Mouse (Mus musculus) forebrain, postnatal 0 days (tissue): ENCODE measurements at regions not wholly inside any gene's neighbourhood (a gene's known extent, or its start where the extent isn't known, plus 50 kb on each side); places are given as distances from the start of the nearest gene placed in this dataset.

Experiments used
- ATAC-seq: fragments of 200-750 bp; cut with Nextera tagmentation; 2 replicates; pipeline ENCODE4 v1.8.0; 2017; ENCODE audit warnings: mild to moderate bottlenecking, moderate library complexity
- DNase-seq: peaks from one replicate; pipeline ENCODE4 v3.0.0-alpha.2; 2015
- H3K27ac ChIP-seq: fragments of 300-500 bp; sonication (generic); 2 replicates; pipeline ENCODE4 v1.5.1; 2014; ENCODE audit warnings: low read depth, mild to moderate bottlenecking, antibody characterized with exemption, low read length, moderate library complexity, mixed read lengths
- H3K27me3 ChIP-seq: fragments of 300-500 bp; sonication (generic); 2 replicates; pipeline ENCODE4 v1.6.1; 2014; ENCODE audit warnings: mild to moderate bottlenecking, low read length, mixed read lengths; ENCODE audit not compliant: insufficient read depth
- H3K36me3 ChIP-seq: fragments of 300-500 bp; sonication (generic); 2 replicates; pipeline ENCODE4 v1.6.1; 2014; ENCODE audit warnings: mild to moderate bottlenecking, moderate library complexity; ENCODE audit not compliant: insufficient read depth
- H3K4me1 ChIP-seq: fragments of 300-500 bp; sonication (generic); 2 replicates; pipeline ENCODE4 v1.6.1; 2014; ENCODE audit warnings: antibody characterized with exemption; ENCODE audit not compliant: insufficient read depth
- H3K4me2 ChIP-seq: fragments of 300-500 bp; sonication (generic); 2 replicates; pipeline ENCODE4 v1.6.1; 2014; ENCODE audit warnings: low read depth, mild to moderate bottlenecking, moderate library complexity
- H3K4me3 ChIP-seq: fragments of 300-500 bp; sonication (generic); 2 replicates; pipeline ENCODE4 v1.5.1; 2014; ENCODE audit warnings: low read depth, low read length, mixed read lengths
- H3K9ac ChIP-seq: fragments of 300-500 bp; sonication (generic); 2 replicates; pipeline ENCODE4 v1.6.1; 2014; ENCODE audit warnings: mild to moderate bottlenecking
- H3K9me3 ChIP-seq: fragments of 300-500 bp; sonication (generic); 2 replicates; pipeline ENCODE4 v1.6.1; 2016; ENCODE audit warnings: low read length
- CTCF ChIP-seq: sonication (generic); IDR thresholded peaks from 2 replicates; pipeline ENCODE4 v1.5.1; 2016; ENCODE audit warnings: antibody characterized with exemption, control low read depth, low read depth
- WGBS: fragments of 180-500 bp; shearing (Covaris S2); extraction: QIAGEN DNeasy Blood & Tissue Kit; methylation state at CpG from one replicate; pipeline ENCODE4 v1.1.7; 2014; 5-methylcytosine and 5-hydroxymethylcytosine counted together

GRCm38 (mm10) chr9:49906306-49906705 is 107.6 kb upstream of the Ncam1 start:
- Histone ChIP-seq H3K36me3 (no peaks in the 10 kb centered on the region), H3K27ac (no peak overlapping the region), H3K27me3 (no peaks in the 10 kb centered on the region), H3K4me3 (no peak overlapping the region), H3K4me1 (no peaks in the 10 kb centered on the region), H3K4me2 (no peak overlapping the region), H3K9me3 (no peaks in the 10 kb centered on the region), H3K9ac (no peak overlapping the region)
- DNase-seq, result no peak
- WGBS, result 41% methylated on average over 4 of the region's 4 CpGs
- no peak for TF ChIP-seq CTCF
- ATAC-seq, result no peak

GRCm38 (mm10) chr9:49905703-49906102 is 107.0 kb upstream of the Ncam1 start:
- Histone ChIP-seq H3K27ac (no peak overlapping the region), H3K27me3 (no peaks in the 10 kb centered on the region), H3K36me3 (no peaks in the 10 kb centered on the region), H3K9ac (no peak overlapping the region), H3K4me1 (no peaks in the 10 kb centered on the region), H3K4me2 (no peak overlapping the region), H3K9me3 (no peaks in the 10 kb centered on the region), H3K4me3 (no peak overlapping the region)
- no peak for TF ChIP-seq CTCF
- no peak for ATAC-seq
- WGBS, result 84% methylated on average over 4 of the region's 4 CpGs
- no peak for DNase-seq

DNA sequence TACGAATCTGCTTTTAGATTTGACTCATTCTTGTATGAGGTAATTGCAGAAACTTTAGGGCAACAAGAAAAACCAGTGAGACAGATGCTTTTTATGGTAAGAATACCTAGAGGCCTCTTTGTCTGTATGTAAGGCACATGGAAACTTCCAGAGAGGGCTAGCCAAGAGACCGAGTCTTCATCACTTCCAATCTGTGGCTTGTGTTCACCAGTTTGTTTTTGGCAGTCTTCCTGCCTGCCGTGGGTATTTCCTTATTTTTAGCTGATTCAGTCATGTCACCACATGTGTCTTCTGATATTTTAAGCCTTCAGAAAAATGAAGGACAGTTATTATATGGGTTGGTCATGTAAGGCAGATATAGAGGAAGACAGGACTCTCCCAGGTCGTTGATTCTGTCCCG is 100.2 kb upstream of the Ncam1 start:
- no peaks in the 10 kb centered on the region for H3K36me3 ChIP-seq
- no peak overlapping the region for H3K27ac ChIP-seq
- no peaks in the 10 kb centered on the region for H3K4me1 ChIP-seq
- TF ChIP-seq CTCF, result no peak
- no peak for ATAC-seq
- H3K9me3 ChIP-seq, result no peaks in the 10 kb centered on the region
- no peaks in the 10 kb centered on the region for H3K27me3 ChIP-seq
- no peak for DNase-seq
- no peak overlapping the region for H3K9ac ChIP-seq
- no peak overlapping the region for H3K4me3 ChIP-seq
- H3K4me2 ChIP-seq, result no peak overlapping the region
- 75% methylated on average over 5 of the region's 5 CpGs for WGBS

DNA sequence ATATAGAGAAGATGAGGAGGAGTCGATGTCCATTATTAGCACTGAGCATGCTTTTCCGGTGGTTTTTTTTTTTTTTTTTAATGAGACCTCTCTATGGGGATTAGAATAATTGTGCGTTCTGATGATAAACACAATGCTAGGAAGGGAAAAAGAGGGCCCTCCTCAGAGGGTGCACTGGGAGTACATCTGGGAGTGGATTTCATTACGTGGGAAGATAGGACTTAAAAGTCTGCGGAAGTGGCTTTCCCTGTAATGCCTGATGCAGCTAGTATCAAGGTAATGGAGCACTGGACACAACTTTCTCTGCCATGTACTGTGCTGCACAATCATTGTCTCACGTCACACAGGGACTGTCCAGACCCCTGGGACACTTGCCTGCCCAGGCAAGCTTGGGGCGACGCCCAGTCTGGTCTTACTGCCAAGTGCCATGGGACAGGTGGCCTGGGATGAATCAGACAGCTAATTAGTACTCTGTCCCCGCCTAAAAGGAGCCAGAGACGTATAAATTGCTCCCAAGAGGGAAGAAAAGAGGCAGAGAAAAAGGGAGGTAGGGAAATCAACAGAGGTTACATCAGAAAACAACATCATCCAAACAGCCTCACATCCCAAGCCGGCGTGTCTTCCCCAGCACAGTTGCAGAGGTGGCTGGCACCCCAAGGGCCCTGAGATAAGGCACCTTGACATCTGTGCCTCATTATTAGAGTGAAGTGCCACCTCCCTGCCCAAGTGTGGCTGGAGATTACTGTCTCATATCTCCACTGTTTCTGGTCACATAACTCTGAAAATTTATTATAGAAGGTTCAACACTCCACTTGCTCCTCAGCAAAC is 86.0 kb upstream of the Ncam1 start:
- H3K27ac ChIP-seq, result no peak overlapping the region
- no peaks in the 10 kb centered on the region for H3K27me3 ChIP-seq
- no peaks in the 10 kb centered on the region for H3K36me3 ChIP-seq
- H3K9me3 ChIP-seq, result no peaks in the 10 kb centered on the region
- no peaks in the 10 kb centered on the region for H3K4me1 ChIP-seq
- ATAC-seq (no peak), DNase-seq (peak; percentile 14)
- TF ChIP-seq CTCF, result no peak
- no peak overlapping the region for H3K9ac ChIP-seq
- H3K4me2 ChIP-seq, result no peak overlapping the region
- 41% methylated on average over 12 of the region's 12 CpGs for WGBS
- no peak overlapping the region for H3K4me3 ChIP-seq

DNA sequence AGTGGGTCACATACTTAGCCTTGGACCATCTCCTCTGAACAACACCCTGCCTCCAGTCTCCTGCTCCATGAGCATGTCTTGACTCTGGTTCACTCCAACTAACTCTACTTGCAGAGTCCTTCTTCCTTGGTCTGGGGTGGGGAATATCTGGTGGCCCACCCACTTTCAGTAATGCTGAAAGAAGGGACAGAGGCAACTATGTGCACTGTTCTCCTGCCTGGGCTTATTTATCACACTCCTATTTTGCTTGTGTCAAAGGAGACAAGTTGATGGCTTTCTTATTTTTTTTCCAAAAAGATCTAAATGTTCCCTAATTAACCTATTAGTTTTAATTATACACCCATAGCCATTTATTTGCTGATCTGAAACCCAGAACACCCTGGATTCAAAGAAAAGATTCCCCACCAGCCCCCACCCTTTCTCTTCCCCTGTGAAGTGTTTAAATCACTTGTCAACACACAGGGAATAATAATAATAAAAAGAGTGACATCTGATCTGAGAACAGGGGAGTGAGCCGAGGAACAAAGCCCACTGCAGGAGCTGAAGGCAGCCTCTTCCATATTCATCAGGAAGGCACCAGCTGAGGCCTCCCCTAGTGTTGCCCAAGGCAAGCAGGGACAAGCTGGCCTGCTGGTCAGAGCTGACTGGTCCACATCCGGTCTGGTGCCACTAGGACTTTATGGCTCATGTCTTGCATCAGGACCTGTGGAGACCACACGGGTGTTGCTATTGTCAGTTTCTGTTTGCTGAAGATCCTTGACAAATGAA is 80.8 kb upstream of the Ncam1 start:
- WGBS, result 19% methylated on average over 3 of the region's 3 CpGs
- no peaks in the 10 kb centered on the region for H3K36me3 ChIP-seq
- ATAC-seq (peak; percentile 66; the same call in 1 of the 2 replicates), DNase-seq (peak; percentile 10)
- H3K4me1 ChIP-seq, result no peaks in the 10 kb centered on the region
- H3K27ac ChIP-seq, result no peak overlapping the region
- no peak overlapping the region for H3K9ac ChIP-seq
- H3K4me2 ChIP-seq, result no peak overlapping the region
- TF ChIP-seq CTCF, result no peak
- H3K27me3 ChIP-seq, result no peaks in the 10 kb centered on the region
- no peak overlapping the region for H3K4me3 ChIP-seq
- H3K9me3 ChIP-seq, result no peaks in the 10 kb centered on the region

GRCm38 (mm10) chr9:49874881-49875280 is 76.2 kb upstream of the Ncam1 start:
- H3K27me3 ChIP-seq, result no peaks in the 10 kb centered on the region
- no peaks in the 10 kb centered on the region for H3K36me3 ChIP-seq
- 91% methylated on average over 2 of the region's 2 CpGs for WGBS
- no peak for TF ChIP-seq CTCF
- no peak overlapping the region for H3K4me3 ChIP-seq
- H3K4me1 ChIP-seq, result no peaks in the 10 kb centered on the region
- no peak for DNase-seq
- no peaks in the 10 kb centered on the region for H3K9me3 ChIP-seq
- no peak for ATAC-seq
- no peak overlapping the region for H3K9ac ChIP-seq
- H3K27ac ChIP-seq, result no peak overlapping the region
- H3K4me2 ChIP-seq, result no peak overlapping the region

- ATAC-seq (peak; percentile 97), DNase-seq (peak; percentile 77)
- Histone ChIP-seq H3K4me2 (peak overlapping the region; percentile 16), H3K4me1 (no peaks in the 10 kb centered on the region), H3K9me3 (no peaks in the 10 kb centered on the region), H3K36me3 (no peaks in the 10 kb centered on the region), H3K27me3 (no peaks in the 10 kb centered on the region), H3K27ac (peak overlapping the region; percentile 46; the same call in 1 of the 2 replicates), H3K4me3 (peak overlapping the region; percentile 0; the same call in 1 of the 2 replicates), H3K9ac (0 out of 2 replicates have a peak overlapping the region, but pooled peaks have one; percentile 31)
- no peak for TF ChIP-seq CTCF
- 6% methylated on average over 3 of the region's 3 CpGs for WGBS
Measured at GRCm38 (mm10) chr9:49873550-49873949, 74.8 kb upstream of the Ncam1 start.
